Mouse (Mus musculus) limb, embryonic 13.5 days (tissue): ENCODE data around the gene Gbgt1. TPM values are rescaled to one million over a fixed set of nuclear protein-coding genes. Genes with fewer than 3 reads are reported as not detected.

Experiments
- ATAC-seq: fragments of 200-750 bp; cut with Nextera tagmentation; 2 replicates; pipeline ENCODE4 v1.8.0; 2017; ENCODE audit warnings: low read depth, moderate number of reproducible peaks, moderate TSS enrichment; ENCODE audit not compliant: low FRiP score
- H3K27ac ChIP-seq: fragments of 300-500 bp; sonication (generic); 2 replicates; pipeline ENCODE4 v1.5.1; 2015; ENCODE audit warnings: inconsistent platforms, mild to moderate bottlenecking, moderate library complexity
- H3K27me3 ChIP-seq: fragments of 300-500 bp; sonication (generic); 2 replicates; pipeline ENCODE4 v1.6.1; 2015; ENCODE audit warnings: mild to moderate bottlenecking, inconsistent platforms
- H3K36me3 ChIP-seq: fragments of 300-500 bp; sonication (generic); 2 replicates; pipeline ENCODE4 v1.6.1; 2015; ENCODE audit warnings: inconsistent platforms, mild to moderate bottlenecking, moderate library complexity
- H3K4me1 ChIP-seq: fragments of 300-500 bp; sonication (generic); 2 replicates; pipeline ENCODE4 v1.6.1; 2015; ENCODE audit warnings: inconsistent platforms
- H3K4me2 ChIP-seq: fragments of 300-500 bp; sonication (generic); replicated peaks from 2 replicates; pipeline ENCODE4 v1.6.1; 2015; ENCODE audit warnings: inconsistent platforms, mild to moderate bottlenecking, moderate library complexity
- H3K4me3 ChIP-seq: fragments of 300-500 bp; sonication (generic); 2 replicates; pipeline ENCODE4 v1.5.1; 2015; ENCODE audit warnings: moderate library complexity, mild to moderate bottlenecking, inconsistent platforms
- H3K9ac ChIP-seq: fragments of 300-500 bp; sonication (generic); 2 replicates; pipeline ENCODE4 v1.6.1; 2015; ENCODE audit warnings: mild to moderate bottlenecking, inconsistent platforms
- H3K9me3 ChIP-seq: fragments of 300-500 bp; sonication (generic); 2 replicates; pipeline ENCODE4 v1.6.1; 2016; ENCODE audit warnings: inconsistent platforms
- WGBS: fragments of 180-500 bp; shearing (Covaris S2); methylation state at CpG from one replicate; pipeline ENCODE4 v1.1.7; 2015; 5-methylcytosine and 5-hydroxymethylcytosine counted together
- polyA plus RNA-seq: library from polyadenylated mRNA; unstranded; fragments of >200 nt; fragmentation: Nextera tagmentation; extraction: Ambion mirVana; gene quantifications from 2 replicates; pipeline ENCODE4 v1.2.1, GENCODE M21; 2015

Gbgt1 gene
- polyA plus RNA-seq, 1 experiment from 2014 or later: 0.95 TPM

DNA sequence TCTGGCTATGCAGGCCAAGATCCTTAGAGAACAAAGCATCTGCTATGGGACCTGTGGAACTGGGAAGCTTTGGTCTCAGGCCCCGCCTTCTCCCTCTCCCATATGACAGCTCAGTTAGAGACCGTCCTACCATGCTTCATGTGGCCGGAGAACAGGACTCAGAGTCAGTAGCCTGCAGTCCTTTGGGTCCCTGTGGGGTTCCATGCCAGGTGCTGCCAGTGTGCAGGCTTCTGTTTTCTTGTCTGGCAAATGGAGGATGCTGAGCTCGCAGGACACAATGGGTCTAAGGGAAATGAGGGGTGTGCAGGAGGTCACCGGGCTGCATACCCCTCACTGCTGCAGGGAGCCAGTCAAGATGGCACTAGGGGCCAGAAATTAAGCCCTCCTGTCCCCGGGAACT is 49.9 kb downstream of the Gbgt1 start:
- no peak overlapping the region for H3K4me2 ChIP-seq
- no peak for ATAC-seq
- 81% methylated on average over 6 of the region's 6 CpGs for WGBS
- H3K9me3 ChIP-seq: no peaks in the 10 kb centered on the region
- no peak overlapping the region for H3K27ac ChIP-seq
- H3K9ac ChIP-seq: no peak overlapping the region
- H3K27me3 ChIP-seq: no peaks in the 10 kb centered on the region
- no peak overlapping the region for H3K4me3 ChIP-seq
- H3K4me1 ChIP-seq: no peaks in the 10 kb centered on the region
- peaks cover 95% of the 10 kb centered on the region for H3K36me3 ChIP-seq

DNA sequence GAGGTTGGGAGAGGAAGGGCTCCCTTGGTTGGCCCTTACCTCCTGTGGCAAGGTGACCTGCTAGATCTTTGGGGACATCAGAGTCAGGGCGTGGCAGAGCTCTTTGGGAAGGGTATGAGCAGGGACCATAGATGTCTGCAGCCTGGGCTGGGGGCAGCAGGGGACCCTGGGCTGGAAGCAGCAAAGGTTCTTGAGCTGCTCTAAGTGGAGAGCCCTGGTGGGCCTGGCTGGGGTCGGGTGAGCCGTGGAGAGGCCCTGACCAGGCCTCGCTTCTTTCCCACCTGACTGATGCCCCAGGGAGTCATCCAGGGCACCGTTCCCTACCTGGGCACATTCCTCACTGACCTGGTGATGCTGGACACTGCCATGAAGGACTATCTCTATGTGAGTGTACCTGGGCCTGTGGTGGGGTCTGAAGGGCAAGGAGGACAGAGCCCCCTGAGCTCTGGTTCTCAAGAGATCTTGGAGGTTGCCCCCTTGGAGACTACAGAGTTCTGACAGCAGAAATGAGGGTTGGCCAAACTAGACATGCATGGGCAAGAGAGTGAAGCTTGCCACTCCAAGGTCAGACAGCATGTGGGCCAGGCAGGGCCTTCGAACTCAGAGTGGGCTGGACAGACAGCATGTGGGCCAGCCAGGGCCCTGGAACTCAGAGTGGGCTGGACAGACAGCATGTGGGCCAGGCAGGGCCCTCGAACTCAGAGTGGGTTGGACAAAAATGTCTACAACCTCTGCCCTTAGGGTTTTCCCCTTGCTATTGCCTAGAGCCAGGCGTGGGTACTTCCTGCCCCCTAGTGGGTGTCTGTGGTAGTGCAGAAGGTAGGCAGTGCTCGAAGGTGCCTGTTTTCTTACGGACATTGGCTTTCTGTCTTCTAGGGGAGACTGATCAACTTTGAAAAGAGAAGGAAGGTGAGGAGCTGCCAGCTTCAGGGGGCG is 50.8 kb downstream of the Gbgt1 start:
- no peak overlapping the region for H3K27ac ChIP-seq
- ATAC-seq: no peak
- H3K9me3 ChIP-seq: no peaks in the 10 kb centered on the region
- H3K4me3 ChIP-seq: no peak overlapping the region
- no peak overlapping the region for H3K9ac ChIP-seq
- no peaks in the 10 kb centered on the region for H3K4me1 ChIP-seq
- WGBS: 51% methylated on average over 11 of the region's 11 CpGs
- H3K4me2 ChIP-seq: no peak overlapping the region
- H3K27me3 ChIP-seq: no peaks in the 10 kb centered on the region
- H3K36me3 ChIP-seq: peaks cover 95% of the 10 kb centered on the region

DNA sequence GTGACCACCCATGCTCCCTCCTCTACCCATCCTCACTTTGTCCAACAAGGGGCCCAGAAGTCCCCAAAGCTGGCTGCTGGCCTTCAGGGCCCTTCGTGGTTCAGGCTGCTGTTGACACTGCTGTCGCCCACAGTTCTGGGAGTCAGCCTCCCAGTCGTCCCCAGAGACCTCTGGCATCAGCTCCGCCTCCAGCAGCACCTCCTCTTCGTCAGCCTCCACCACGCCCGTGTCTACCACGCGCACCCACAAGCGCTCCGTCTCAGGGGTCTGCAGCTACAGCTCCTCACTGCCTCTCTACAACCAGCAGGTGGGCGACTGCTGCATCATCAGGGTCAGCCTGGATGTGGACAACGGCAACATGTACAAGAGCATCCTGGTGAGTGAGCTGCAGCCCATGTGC is 52.5 kb downstream of the Gbgt1 start:
- H3K9ac ChIP-seq: no peak overlapping the region
- no peaks in the 10 kb centered on the region for H3K4me1 ChIP-seq
- peaks cover 95% of the 10 kb centered on the region for H3K36me3 ChIP-seq
- H3K9me3 ChIP-seq: no peaks in the 10 kb centered on the region
- ATAC-seq: no peak
- 91% methylated on average over 13 of the region's 13 CpGs for WGBS
- H3K4me3 ChIP-seq: no peak overlapping the region
- no peak overlapping the region for H3K27ac ChIP-seq
- H3K27me3 ChIP-seq: no peaks in the 10 kb centered on the region
- H3K4me2 ChIP-seq: no peak overlapping the region

DNA sequence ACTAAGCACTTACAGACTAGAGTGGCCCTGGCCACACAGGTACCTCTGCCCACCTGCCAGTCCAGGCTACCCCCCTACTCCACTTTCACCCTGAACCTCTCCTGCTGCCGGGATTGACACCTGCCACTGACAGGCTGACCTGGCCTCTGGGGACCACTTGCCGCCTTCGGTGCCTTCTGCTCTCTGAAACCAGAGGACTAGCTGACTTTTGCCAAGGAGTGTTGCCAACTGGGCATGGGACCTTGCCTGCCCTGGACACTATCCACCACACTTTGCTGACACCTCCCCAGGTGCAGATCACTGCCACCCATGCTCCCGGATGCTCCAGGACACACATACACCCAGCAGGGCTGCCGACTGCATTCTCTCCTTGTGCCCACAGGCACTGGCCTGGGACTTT is 55.6 kb downstream of the Gbgt1 start:
- ATAC-seq: no peak
- WGBS: 93% methylated on average over 5 of the region's 5 CpGs
- Histone ChIP-seq H3K36me3 (peaks cover 75% of the 10 kb centered on the region), H3K4me1 (no peaks in the 10 kb centered on the region), H3K4me2 (no peak overlapping the region), H3K9me3 (no peaks in the 10 kb centered on the region), H3K9ac (no peak overlapping the region), H3K4me3 (no peak overlapping the region), H3K27ac (no peak overlapping the region), H3K27me3 (no peaks in the 10 kb centered on the region)

Other genes with a start within 250 kb of the Gbgt1 start
- gene Ppp1r26, start 50.1 kb upstream of the Gbgt1 start, polyA plus RNA-seq: 6.2 and 7.1 TPM in 2 replicates
- gene 1700007K13Rik, start 30.6 kb upstream of the Gbgt1 start, polyA plus RNA-seq: 0.32 and 0.48 TPM in 2 replicates
- 59.4 and 60.0 TPM in 2 replicates for gene Mrps2, start 28.8 kb upstream of the Gbgt1 start, polyA plus RNA-seq
- gene Gm10134, start 9.2 kb downstream of the Gbgt1 start, polyA plus RNA-seq: 1.4 and 2.5 TPM in 2 replicates
- gene Ralgds, start 16.2 kb downstream of the Gbgt1 start, polyA plus RNA-seq: 45.1 and 53.8 TPM in 2 replicates
- 0.11 TPM in 1 of 2 replicates, not detected in the other for gene Cel, start 66.5 kb downstream of the Gbgt1 start, polyA plus RNA-seq
- 53.4 and 53.5 TPM in 2 replicates for gene Gtf3c5, start 86.9 kb downstream of the Gbgt1 start, polyA plus RNA-seq
- 0.65 and 0.98 TPM in 2 replicates for gene Gfi1b, start 125.1 kb downstream of the Gbgt1 start, polyA plus RNA-seq
- 21.2 and 23.2 TPM in 2 replicates for gene Tsc1, start 144.3 kb downstream of the Gbgt1 start, polyA plus RNA-seq
- gene Spaca9, start 202.8 kb downstream of the Gbgt1 start, polyA plus RNA-seq: 1.7 and 2.0 TPM in 2 replicates
- gene Ak8, start 203.3 kb downstream of the Gbgt1 start, polyA plus RNA-seq: 0.74 and 0.75 TPM in 2 replicates